10 mouse cellular contexts compared by ENCODE assay signal in genomic region chr16:10749824-10750223, GRCm38 (mm10). TPM values are rescaled to one million over a fixed set of nuclear protein-coding genes. Genes with fewer than 3 reads are reported as not detected.
DNase-seq lines count a peak whose midpoint lies in the region; ATAC-seq and TF ChIP-seq lines count a peak whose summit lies in the region.
"Had no signal": no experiment of that assay in that cellular context is flagged by ENCODE, and none has a peak within 500 bp of the region (broad histone marks: within the 10 kb centered on the region; RNA-seq: fewer than 3 reads in every experiment).

No protein-coding gene starts in this region.

- H3K9ac ChIP-seq in midbrain, postnatal 0 days (replicated peaks; ENCODE audit: low read length, poor library complexity, severe bottlenecking), result no peak overlapping the region
- H3K9ac ChIP-seq in stomach, embryonic 14.5 days (replicated peaks; ENCODE audit: low read depth, low read length), result no peak overlapping the region

- no peak overlapping the region for H3K4me3 ChIP-seq in heart, embryonic 10.5 days
- no peak overlapping the region for H3K4me3 ChIP-seq in midbrain, postnatal 0 days (ENCODE audit: low read depth, low read length)
- H3K4me3 ChIP-seq in midbrain, embryonic 10.5 days, result no peak overlapping the region
- H3K4me3 ChIP-seq in stomach, embryonic 14.5 days (ENCODE audit: low read depth, low read length), result no peak overlapping the region

- no peak for ATAC-seq in midbrain, postnatal 0 days (ENCODE audit: low FRiP score)
- ATAC-seq in stomach, embryonic 14.5 days (ENCODE audit: insufficient number of reproducible peaks, insufficient read depth, low FRiP score, low read depth), result peak; percentile 70

- WGBS in heart, embryonic 10.5 days, result 39% methylated on average over 7 of the region's 7 CpGs
- 68% methylated on average over 7 of the region's 7 CpGs for WGBS in midbrain, postnatal 0 days
- 78% methylated on average over 7 of the region's 7 CpGs for WGBS in midbrain, embryonic 10.5 days
- WGBS in stomach, embryonic 14.5 days, result 40% methylated on average over 7 of the region's 7 CpGs

- no peak overlapping the region for H3K4me2 ChIP-seq in midbrain, postnatal 0 days (ENCODE audit: low read depth, low read length, poor library complexity, severe bottlenecking)
- H3K4me2 ChIP-seq in stomach, embryonic 14.5 days (replicated peaks; ENCODE audit: low read depth, low read length), result no peak overlapping the region

- no peaks in the 10 kb centered on the region for H3K36me3 ChIP-seq in heart, embryonic 10.5 days
- H3K36me3 ChIP-seq in midbrain, postnatal 0 days (ENCODE audit: insufficient read depth, low read length), result no peaks in the 10 kb centered on the region
- no peaks in the 10 kb centered on the region for H3K36me3 ChIP-seq in midbrain, embryonic 10.5 days
- H3K36me3 ChIP-seq in stomach, embryonic 14.5 days (ENCODE audit: control insufficient read depth, insufficient read depth, low read length), result no peaks in the 10 kb centered on the region

- no peaks in the 10 kb centered on the region for H3K9me3 ChIP-seq in heart, embryonic 10.5 days
- no peaks in the 10 kb centered on the region for H3K9me3 ChIP-seq in midbrain, postnatal 0 days (ENCODE audit: low read length)
- H3K9me3 ChIP-seq in midbrain, embryonic 10.5 days (replicated peaks), result no peaks in the 10 kb centered on the region
- no peaks in the 10 kb centered on the region for H3K9me3 ChIP-seq in stomach, embryonic 14.5 days (ENCODE audit: control insufficient read depth, low read depth, low read length)

- H3K4me1 ChIP-seq in heart, embryonic 10.5 days, result peaks cover 15% of the 10 kb centered on the region
- no peaks in the 10 kb centered on the region for H3K4me1 ChIP-seq in midbrain, postnatal 0 days (ENCODE audit: insufficient read depth, low read length)
- H3K4me1 ChIP-seq in midbrain, embryonic 10.5 days, result no peaks in the 10 kb centered on the region
- H3K4me1 ChIP-seq in stomach, embryonic 14.5 days (ENCODE audit: control insufficient read depth, insufficient read depth, low read length), result peaks cover 3% of the 10 kb centered on the region; the same call in 1 of the 2 replicates

- DNase-seq in heart, embryonic 10.5 days (ENCODE audit: low spot score), result no peak
- DNase-seq in heart, adult 9 months (ENCODE audit: low spot score in 2 of 2), result no peak
- DNase-seq in midbrain, postnatal 0 days (ENCODE audit: low spot score), result peak; percentile 55
- no peak for DNase-seq in midbrain, embryonic 10.5 days (ENCODE audit: low spot score)
- peak; percentile 63 for DNase-seq in heart, postnatal 4 days
- no peak for DNase-seq in urinary bladder, postnatal 4 days (ENCODE audit: low spot score in 2 of 2)
- no peak for DNase-seq in kidney, adult 9 months
- DNase-seq: lung, postnatal 14 days had no signal

- peak overlapping the region; percentile 43; the same call in 1 of the 2 replicates for H3K27ac ChIP-seq in heart, embryonic 10.5 days
- H3K27ac ChIP-seq in midbrain, postnatal 0 days (ENCODE audit: low read depth, low read length), result no peak overlapping the region
- H3K27ac ChIP-seq in midbrain, embryonic 10.5 days (replicated peaks), result no peak overlapping the region
- H3K27ac ChIP-seq in stomach, embryonic 14.5 days (ENCODE audit: low read length), result no peak overlapping the region

- TF ChIP-seq CTCF in midbrain, postnatal 0 days (IDR thresholded peaks at IDR 0.05), result no peak

- peaks cover 20% of the 10 kb centered on the region for H3K27me3 ChIP-seq in heart, embryonic 10.5 days (ENCODE audit: insufficient read depth, poor library complexity, severe bottlenecking)
- H3K27me3 ChIP-seq in midbrain, postnatal 0 days (ENCODE audit: insufficient read depth, low read length), result no peaks in the 10 kb centered on the region
- no peaks in the 10 kb centered on the region for H3K27me3 ChIP-seq in midbrain, embryonic 10.5 days (ENCODE audit: low read depth, poor library complexity, severe bottlenecking)
- no peaks in the 10 kb centered on the region for H3K27me3 ChIP-seq in stomach, embryonic 14.5 days (ENCODE audit: control insufficient read depth, insufficient read depth, low read length)

RNA-seq across cellular contexts. Expression of gene Socs1, which starts 35.5 kb away (rescaled TPM):
- 3.7 and 4.1 TPM in 2 replicates for polyA plus RNA-seq in heart, embryonic 10.5 days (2016; fragmentation: Nextera tagmentation; extraction: Ambion mirVana)
- total RNA-seq in midbrain, postnatal 0 days (2014; rRNA removed), result 4.1 and 7.9 TPM in 2 replicates
- 4.6 and 4.8 TPM in 2 replicates for polyA plus RNA-seq in midbrain, postnatal 0 days (2015; fragmentation: Nextera tagmentation; extraction: Ambion mirVana)
- polyA plus RNA-seq in midbrain, embryonic 10.5 days (2016; fragmentation: Nextera tagmentation; extraction: Ambion mirVana), result 2.4 and 2.7 TPM in 2 replicates
- total RNA-seq in heart, postnatal 4 days (2021), result 1 to 10 TPM; 1.6 TPM
- 11.3 and 11.4 TPM in 2 replicates for polyA plus RNA-seq in stomach, embryonic 14.5 days (2014; fragmentation: Nextera tagmentation; extraction: Ambion mirVana)

RNA-seq across cellular contexts. Expression of gene Tnp2, which starts 38.6 kb away (rescaled TPM):
- not detected in 2 replicates for polyA plus RNA-seq in heart, embryonic 10.5 days (2016; fragmentation: Nextera tagmentation; extraction: Ambion mirVana)
- total RNA-seq in midbrain, postnatal 0 days (2014; rRNA removed), result not detected in 2 replicates
- polyA plus RNA-seq in midbrain, postnatal 0 days (2015; fragmentation: Nextera tagmentation; extraction: Ambion mirVana), result not detected in 2 replicates
- not detected in 2 replicates for polyA plus RNA-seq in midbrain, embryonic 10.5 days (2016; fragmentation: Nextera tagmentation; extraction: Ambion mirVana)
- total RNA-seq in heart, postnatal 4 days (2021), result not detected
- not detected in 2 replicates for polyA plus RNA-seq in stomach, embryonic 14.5 days (2014; fragmentation: Nextera tagmentation; extraction: Ambion mirVana)
- total RNA-seq: hematopoietic stem cell, adult 5-6 weeks had no signal

RNA-seq across cellular contexts. Expression of gene Prm3, which starts 40.9 kb away (rescaled TPM):
- polyA plus RNA-seq in heart, embryonic 10.5 days (2016; fragmentation: Nextera tagmentation; extraction: Ambion mirVana), result not detected in 2 replicates
- not detected in 2 replicates for total RNA-seq in midbrain, postnatal 0 days (2014; rRNA removed)
- not detected in 2 replicates for polyA plus RNA-seq in midbrain, postnatal 0 days (2015; fragmentation: Nextera tagmentation; extraction: Ambion mirVana)
- polyA plus RNA-seq in midbrain, embryonic 10.5 days (2016; fragmentation: Nextera tagmentation; extraction: Ambion mirVana), result not detected in 2 replicates
- total RNA-seq in heart, postnatal 4 days (2021), result not detected
- not detected in 2 replicates for polyA plus RNA-seq in stomach, embryonic 14.5 days (2014; fragmentation: Nextera tagmentation; extraction: Ambion mirVana)
- total RNA-seq: hematopoietic stem cell, adult 5-6 weeks had no signal

RNA-seq across cellular contexts. Expression of gene Prm2, which starts 46.1 kb away (rescaled TPM):
- polyA plus RNA-seq in heart, embryonic 10.5 days (2016; fragmentation: Nextera tagmentation; extraction: Ambion mirVana), result not detected in 2 replicates
- total RNA-seq in midbrain, postnatal 0 days (2014; rRNA removed), result not detected in 2 replicates
- polyA plus RNA-seq in midbrain, postnatal 0 days (2015; fragmentation: Nextera tagmentation; extraction: Ambion mirVana), result not detected in 2 replicates
- polyA plus RNA-seq in midbrain, embryonic 10.5 days (2016; fragmentation: Nextera tagmentation; extraction: Ambion mirVana), result not detected in 2 replicates
- not detected for total RNA-seq in heart, postnatal 4 days (2021)
- polyA plus RNA-seq in stomach, embryonic 14.5 days (2014; fragmentation: Nextera tagmentation; extraction: Ambion mirVana), result not detected in 2 replicates
- total RNA-seq: hematopoietic stem cell, adult 5-6 weeks had no signal

RNA-seq across cellular contexts. Expression of gene Prm1, which starts 55.8 kb away (rescaled TPM):
- polyA plus RNA-seq in heart, embryonic 10.5 days (2016; fragmentation: Nextera tagmentation; extraction: Ambion mirVana), result 0.36 TPM in 1 of 2 replicates, not detected in the other
- not detected in 2 replicates for total RNA-seq in midbrain, postnatal 0 days (2014; rRNA removed)
- polyA plus RNA-seq in midbrain, postnatal 0 days (2015; fragmentation: Nextera tagmentation; extraction: Ambion mirVana), result 0.69 TPM in 1 of 2 replicates, not detected in the other
- polyA plus RNA-seq in midbrain, embryonic 10.5 days (2016; fragmentation: Nextera tagmentation; extraction: Ambion mirVana), result not detected in 2 replicates
- total RNA-seq in heart, postnatal 4 days (2021), result not detected
- not detected in 2 replicates for polyA plus RNA-seq in stomach, embryonic 14.5 days (2014; fragmentation: Nextera tagmentation; extraction: Ambion mirVana)
- total RNA-seq: hematopoietic stem cell, adult 5-6 weeks had no signal

Comparison
In these comparisons a context has a peak if more than half of its experiments do, and no peak if none do; other contexts are left out.
1. DNase-seq: peak in midbrain, postnatal 0 days (single experiment) and heart, postnatal 4 days (single experiment); none in heart, embryonic 10.5 days (single experiment), heart, adult 9 months (0 of 2), midbrain, embryonic 10.5 days (single experiment), urinary bladder, postnatal 4 days (0 of 2) and kidney, adult 9 months (single experiment).